Mouse (Mus musculus) liver, embryonic 11.5 days (tissue): ENCODE results near the gene Zfp428. TPM values are rescaled to one million over a fixed set of nuclear protein-coding genes. Genes with fewer than 3 reads are reported as not detected.
A peak's percentile ranks its signal among the peaks of the same experiment; 100 is the strongest.

ENCODE experiments used
- ATAC-seq: fragments of 200-750 bp; cut with Nextera tagmentation; replicated peaks from 2 replicates; pipeline ENCODE4 v1.8.0; 2017; ENCODE audit warnings: moderate number of reproducible peaks, mild to moderate bottlenecking, moderate TSS enrichment, moderate library complexity; ENCODE audit not compliant: low FRiP score
- DNase-seq: peaks from one replicate; pipeline ENCODE4 v3.0.0-alpha.2; 2017; ENCODE audit warnings: low spot score
- H3K27ac ChIP-seq: fragments of 300-500 bp; sonication (generic); 2 replicates; pipeline ENCODE4 v1.5.1; 2014; ENCODE audit warnings: mild to moderate bottlenecking, low read depth, low read length, control low read depth
- H3K27me3 ChIP-seq: fragments of 300-500 bp; sonication (generic); replicated peaks from 2 replicates; pipeline ENCODE4 v1.6.1; 2014; ENCODE audit warnings: low read length, mixed read lengths; ENCODE audit not compliant: control insufficient read depth, insufficient read depth
- H3K36me3 ChIP-seq: fragments of 300-500 bp; sonication (generic); 2 replicates; pipeline ENCODE4 v1.6.1; 2014; ENCODE audit warnings: mild to moderate bottlenecking, low read length, moderate library complexity, mixed read lengths; ENCODE audit not compliant: control insufficient read depth, insufficient read depth
- H3K4me1 ChIP-seq: fragments of 300-500 bp; sonication (generic); replicated peaks from 2 replicates; pipeline ENCODE4 v1.6.1; 2014; ENCODE audit warnings: low read length, mixed read lengths; ENCODE audit not compliant: control insufficient read depth, insufficient read depth
- H3K4me2 ChIP-seq: fragments of 300-500 bp; sonication (generic); 2 replicates; pipeline ENCODE4 v1.6.1; 2014; ENCODE audit warnings: mild to moderate bottlenecking, control low read depth, moderate library complexity
- H3K4me3 ChIP-seq: fragments of 300-500 bp; sonication (generic); 2 replicates; pipeline ENCODE4 v1.5.1; 2014; ENCODE audit warnings: low read depth, low read length, control low read depth
- H3K9ac ChIP-seq: fragments of 300-500 bp; sonication (generic); 2 replicates; pipeline ENCODE4 v1.6.1; 2014; ENCODE audit warnings: low read depth, low read length, control low read depth
- H3K9me3 ChIP-seq: fragments of 300-500 bp; sonication (generic); 2 replicates; pipeline ENCODE4 v1.6.1; 2016; ENCODE audit warnings: low read length, inconsistent platforms, mixed read lengths; ENCODE audit not compliant: control insufficient read depth
- WGBS: fragments of 180-500 bp; shearing (Covaris S2); extraction: QIAGEN DNeasy Blood & Tissue Kit; methylation state at CpG from one replicate; pipeline ENCODE4 v1.1.7; 2014; 5-methylcytosine and 5-hydroxymethylcytosine counted together
- polyA plus RNA-seq: library from polyadenylated mRNA; unstranded; fragments of >200 nt; fragmentation: Nextera tagmentation; extraction: Ambion mirVana; gene quantifications from 2 replicates; pipeline ENCODE4 v1.2.1, GENCODE M21; 2014

Zfp428 gene
- polyA plus RNA-seq, 1 experiment from 2014 or later, result 23.0 TPM

DNA sequence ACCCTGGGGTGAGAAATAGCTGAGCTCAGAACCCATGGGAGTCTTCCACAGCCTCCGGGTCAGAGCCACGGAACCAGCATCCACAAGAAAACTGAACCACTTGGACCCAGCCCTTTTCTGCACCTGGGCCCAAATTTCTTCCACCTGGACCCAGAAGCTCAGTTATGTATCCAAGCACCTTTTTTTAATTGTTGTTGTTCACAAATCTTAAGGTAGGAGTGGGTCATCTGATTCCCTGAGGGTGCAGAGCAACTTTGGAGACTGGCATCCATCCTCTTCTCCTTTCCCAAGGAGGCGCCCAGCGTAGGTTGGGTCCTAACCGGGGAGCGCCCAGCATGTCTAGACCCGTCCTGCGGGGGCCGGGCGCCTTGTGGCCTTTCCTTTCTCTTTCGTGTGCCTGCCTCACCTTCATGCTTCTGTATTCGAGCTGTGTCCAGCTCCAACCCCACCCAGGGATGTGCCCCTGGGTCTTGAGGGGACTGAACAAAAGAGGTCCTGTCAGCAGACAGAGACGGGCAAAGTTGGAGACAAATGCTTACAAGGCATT, 39.3 kb downstream of the Zfp428 start, which contains the start of the genes Pinlyp and Xrcc1:
Gene Pinlyp, minus strand, starts transcription at position 51 of the 547 bp plus-strand sequence.
Gene Xrcc1, plus strand, starts transcription at position 222 of the 547 bp plus-strand sequence.
- no peaks in the 10 kb centered on the region for H3K27me3 ChIP-seq
- peak within 1 kb of the TSS; percentile 67 for H3K9ac ChIP-seq
- ATAC-seq, result peak; percentile 4; the same call in 1 of the 2 replicates
- H3K36me3 ChIP-seq, result peaks cover 11% of the 10 kb centered on the region; the same call in 1 of the 2 replicates
- H3K27ac ChIP-seq, result peak within 1 kb of the TSS; percentile 34; the same call in 1 of the 2 replicates
- 41% methylated on average over 13 of the region's 13 CpGs for WGBS
- H3K4me2 ChIP-seq, result peak within 1 kb of the TSS; percentile 80
- no peaks in the 10 kb centered on the region for H3K9me3 ChIP-seq
- no peak for DNase-seq
- H3K4me1 ChIP-seq, result peaks cover 10% of the 10 kb centered on the region
- H3K4me3 ChIP-seq, result peak within 1 kb of the TSS; percentile 65

DNA sequence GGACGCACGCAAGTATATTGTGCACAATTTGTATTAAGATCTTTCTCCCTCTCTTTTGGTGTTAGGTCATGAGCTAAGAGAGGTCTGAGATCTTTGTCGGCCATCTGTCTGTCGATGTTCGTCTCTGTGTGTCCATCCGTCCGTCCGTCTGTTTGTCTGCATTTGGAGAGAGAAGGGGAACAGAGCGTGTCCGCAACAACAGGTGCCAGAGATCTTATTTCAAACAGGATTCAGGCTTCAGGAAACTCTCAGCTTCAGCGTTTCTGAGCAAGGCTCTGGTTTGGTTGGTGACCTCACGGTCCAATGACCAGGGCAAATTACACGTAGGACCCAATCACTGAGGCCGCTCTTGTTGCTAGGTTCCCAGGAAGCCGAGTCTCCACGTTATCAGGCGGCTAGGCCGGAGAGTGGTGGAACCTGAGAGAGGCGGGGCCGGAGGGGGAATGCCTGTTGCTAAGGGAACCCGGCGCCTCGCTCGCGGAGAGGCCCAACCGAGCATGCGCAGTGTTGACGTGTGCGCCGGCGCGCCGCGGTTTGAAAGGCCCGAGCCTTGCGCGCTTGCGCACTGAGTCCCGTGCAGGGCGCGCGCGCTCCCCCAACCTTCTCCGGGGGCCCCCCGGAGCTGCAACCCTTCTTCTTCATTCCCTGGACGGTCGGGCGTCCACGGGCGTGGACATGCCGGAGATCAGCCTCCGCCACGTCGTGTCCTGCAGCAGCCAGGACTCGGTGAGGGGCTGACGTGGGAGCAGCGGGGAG, 40.0 kb downstream of the Zfp428 start:
- Histone ChIP-seq H3K4me3 (peak overlapping the region; percentile 65), H3K27me3 (no peaks in the 10 kb centered on the region), H3K9me3 (no peaks in the 10 kb centered on the region), H3K9ac (peak overlapping the region; percentile 67), H3K4me1 (peaks cover 10% of the 10 kb centered on the region), H3K36me3 (peaks cover 11% of the 10 kb centered on the region; the same call in 1 of the 2 replicates), H3K27ac (peak overlapping the region; percentile 34; the same call in 1 of the 2 replicates), H3K4me2 (peak overlapping the region; percentile 80)
- WGBS, result 1% methylated on average over 57 of the region's 57 CpGs
- ATAC-seq (peak; percentile 99), DNase-seq (peak; percentile 99)

DNA sequence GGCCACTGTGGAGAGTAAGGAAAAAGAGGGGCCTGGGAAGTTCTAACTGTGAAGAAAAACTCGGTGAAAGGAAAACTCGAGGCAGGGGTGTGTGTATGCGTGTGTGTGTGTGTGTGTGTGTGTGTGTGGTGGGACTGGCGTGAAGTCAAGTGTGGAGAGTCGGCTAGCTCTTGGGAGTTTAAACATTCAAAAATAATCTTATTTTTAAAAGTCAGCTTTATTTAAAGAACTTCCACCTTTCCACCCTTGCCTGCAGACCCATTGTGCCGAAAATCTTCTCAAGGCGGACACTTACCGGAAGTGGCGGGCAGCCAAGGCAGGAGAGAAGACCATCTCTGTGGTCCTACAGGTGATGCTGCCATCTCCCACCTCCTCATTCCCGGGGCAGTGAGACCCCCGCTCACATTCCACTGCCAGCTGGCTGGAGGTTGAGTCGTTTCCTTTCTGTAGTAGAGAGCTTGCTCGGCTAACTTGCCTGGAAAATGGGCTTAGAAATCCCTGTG, 40.8 kb downstream of the Zfp428 start:
- ATAC-seq, result peak; percentile 8
- H3K4me3 ChIP-seq, result peak overlapping the region; percentile 65
- H3K27me3 ChIP-seq, result no peaks in the 10 kb centered on the region
- no peak for DNase-seq
- WGBS, result 31% methylated on average over 13 of the region's 13 CpGs
- H3K9me3 ChIP-seq, result no peaks in the 10 kb centered on the region
- peaks cover 12% of the 10 kb centered on the region; the same call in 1 of the 2 replicates for H3K36me3 ChIP-seq
- H3K27ac ChIP-seq, result no peak overlapping the region
- H3K4me1 ChIP-seq, result peaks cover 10% of the 10 kb centered on the region
- peak overlapping the region; percentile 67 for H3K9ac ChIP-seq
- H3K4me2 ChIP-seq, result peak overlapping the region; percentile 79

DNA sequence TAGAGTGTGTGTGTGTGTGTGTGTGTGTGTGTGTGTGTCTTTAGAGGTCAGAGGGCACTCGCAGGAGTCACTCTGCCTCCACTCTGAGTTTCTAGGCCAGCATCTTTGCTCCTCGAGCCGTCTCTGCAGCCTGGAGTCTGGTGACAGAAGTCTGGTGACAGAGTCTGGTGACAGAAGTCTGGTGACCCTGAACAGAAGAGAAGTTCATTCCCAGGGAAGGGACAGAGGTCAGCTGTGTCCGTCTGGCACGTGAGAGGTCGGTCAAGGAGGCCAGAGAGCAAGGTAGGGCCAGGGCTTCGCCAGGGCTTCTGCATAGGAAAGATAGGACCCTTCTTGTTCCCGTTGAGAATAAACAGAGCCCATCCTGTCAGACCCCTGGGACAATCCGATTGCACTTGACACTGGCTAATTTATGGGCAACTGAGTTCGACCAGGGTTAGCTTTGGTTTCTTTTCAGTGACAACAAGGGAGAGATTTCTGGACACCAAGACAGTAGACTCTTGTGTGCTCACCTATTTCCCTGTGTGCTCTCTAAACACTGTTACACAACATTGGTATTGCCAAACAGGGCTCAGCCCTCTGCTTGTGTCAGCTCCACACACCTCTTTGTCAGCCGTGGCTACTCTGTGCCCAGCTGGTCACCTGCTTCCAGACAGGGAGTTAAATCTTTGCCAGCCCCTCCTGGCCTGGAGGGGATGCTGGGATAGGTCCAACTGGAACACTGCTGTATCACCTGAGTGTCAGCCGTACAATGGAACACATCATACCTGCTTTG, 45.4 kb downstream of the Zfp428 start:
- 80% methylated on average over 12 of the region's 12 CpGs for WGBS
- H3K9ac ChIP-seq, result no peak overlapping the region
- DNase-seq, result no peak
- H3K27ac ChIP-seq, result no peak overlapping the region
- peaks cover 6% of the 10 kb centered on the region for H3K4me1 ChIP-seq
- no peaks in the 10 kb centered on the region for H3K9me3 ChIP-seq
- no peak overlapping the region for H3K4me3 ChIP-seq
- no peaks in the 10 kb centered on the region for H3K27me3 ChIP-seq
- H3K4me2 ChIP-seq, result no peak overlapping the region
- peaks cover 18% of the 10 kb centered on the region; the same call in 1 of the 2 replicates for H3K36me3 ChIP-seq
- no peak for ATAC-seq

DNA sequence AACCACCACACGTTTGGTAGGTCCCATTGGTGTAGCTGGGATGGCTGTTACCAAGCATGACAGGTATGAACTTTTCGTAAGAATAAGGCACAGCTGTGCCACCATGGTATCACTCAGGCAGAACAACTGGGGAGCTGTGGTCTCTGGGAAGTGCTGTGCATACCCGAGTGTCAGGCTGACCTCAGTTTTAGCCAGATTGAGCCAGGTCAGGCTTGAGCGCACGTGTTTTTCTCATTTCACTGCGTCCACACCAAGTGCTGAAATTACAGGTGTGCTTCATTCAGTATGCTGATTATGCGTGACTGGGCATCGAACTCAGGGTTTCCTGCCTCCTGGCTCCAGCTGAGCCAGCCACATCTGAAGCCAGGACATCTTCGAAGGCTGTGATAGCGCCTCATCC, 49.0 kb downstream of the Zfp428 start:
- WGBS, result 91% methylated on average over 10 of the region's 10 CpGs
- peaks cover 17% of the 10 kb centered on the region; the same call in 1 of the 2 replicates for H3K36me3 ChIP-seq

DNA sequence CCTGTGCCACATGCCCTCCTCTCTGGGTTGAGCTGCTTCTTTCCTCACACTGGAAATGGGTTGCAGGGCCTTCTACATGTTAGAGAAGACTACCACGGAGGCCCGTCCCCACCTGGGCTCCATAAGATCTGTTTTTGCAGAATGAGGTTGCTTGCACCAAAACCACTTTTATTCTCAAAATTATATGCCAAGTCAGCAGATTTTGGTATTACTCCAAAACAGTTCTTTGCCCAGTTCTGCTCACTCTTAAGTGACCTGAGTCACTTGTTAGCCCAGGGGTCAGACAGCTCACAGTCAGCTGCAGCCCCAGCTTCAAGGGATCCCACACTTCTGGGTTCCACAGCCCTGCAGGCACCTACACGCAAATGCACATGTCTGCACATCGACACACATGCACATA, 54.6 kb downstream of the Zfp428 start:
- ATAC-seq (no peak), DNase-seq (no peak)
- H3K4me3 ChIP-seq, result no peak overlapping the region
- no peak overlapping the region for H3K27ac ChIP-seq
- no peak overlapping the region for H3K4me2 ChIP-seq
- no peaks in the 10 kb centered on the region for H3K4me1 ChIP-seq
- H3K36me3 ChIP-seq, result peaks cover 14% of the 10 kb centered on the region; the same call in 1 of the 2 replicates
- H3K9ac ChIP-seq, result no peak overlapping the region
- no peaks in the 10 kb centered on the region for H3K27me3 ChIP-seq
- WGBS, result 90% methylated on average over 4 of the region's 4 CpGs
- H3K9me3 ChIP-seq, result no peaks in the 10 kb centered on the region

More for the DNA sequence above, 49.0 kb downstream of the Zfp428 start:
- no peak for ATAC-seq
- no peak overlapping the region for H3K4me2 ChIP-seq
- no peak overlapping the region for H3K27ac ChIP-seq
- no peaks in the 10 kb centered on the region for H3K27me3 ChIP-seq
- no peaks in the 10 kb centered on the region for H3K4me1 ChIP-seq
- H3K9me3 ChIP-seq, result no peaks in the 10 kb centered on the region
- DNase-seq, result no peak
- H3K9ac ChIP-seq, result no peak overlapping the region
- H3K4me3 ChIP-seq, result no peak overlapping the region

DNA sequence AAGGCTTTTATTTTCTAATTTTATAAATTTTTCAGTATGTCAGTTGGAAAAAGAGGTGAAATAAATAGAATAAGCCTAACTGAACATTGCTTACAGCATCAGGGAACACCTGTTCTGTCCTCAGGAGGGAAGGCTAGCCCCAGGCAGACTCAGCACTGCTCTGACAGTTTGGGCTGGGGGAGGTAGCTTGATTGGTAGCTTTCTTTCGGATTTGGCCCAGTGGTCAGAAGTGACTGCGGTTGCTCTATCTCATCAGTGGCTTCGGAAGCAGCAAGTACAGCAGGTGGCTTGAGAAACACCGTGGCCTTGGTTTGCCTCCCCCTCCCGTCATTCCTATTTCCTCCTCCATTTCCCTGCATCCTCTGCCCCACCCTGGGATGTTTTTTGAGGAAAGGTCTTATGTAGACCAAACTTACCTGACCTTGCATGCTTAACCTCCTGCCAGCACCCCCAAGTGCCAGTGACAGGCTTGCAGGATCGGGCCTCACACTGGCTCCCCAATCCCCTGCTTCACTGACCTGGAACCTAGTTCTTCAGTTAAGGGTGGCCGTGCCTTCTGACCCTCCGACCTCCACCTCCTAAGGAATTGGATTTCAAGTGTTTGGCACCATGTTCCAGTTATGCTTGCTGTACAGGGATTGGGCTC, 56.5 kb downstream of the Zfp428 start:
- Histone ChIP-seq H3K9me3 (no peaks in the 10 kb centered on the region), H3K4me2 (no peak overlapping the region), H3K9ac (no peak overlapping the region), H3K4me3 (no peak overlapping the region), H3K4me1 (no peaks in the 10 kb centered on the region), H3K27ac (no peak overlapping the region), H3K36me3 (peaks cover 23% of the 10 kb centered on the region; the same call in 1 of the 2 replicates), H3K27me3 (no peaks in the 10 kb centered on the region)
- no peak for ATAC-seq
- no peak for DNase-seq
- WGBS, result 86% methylated on average over 8 of the region's 8 CpGs

DNA sequence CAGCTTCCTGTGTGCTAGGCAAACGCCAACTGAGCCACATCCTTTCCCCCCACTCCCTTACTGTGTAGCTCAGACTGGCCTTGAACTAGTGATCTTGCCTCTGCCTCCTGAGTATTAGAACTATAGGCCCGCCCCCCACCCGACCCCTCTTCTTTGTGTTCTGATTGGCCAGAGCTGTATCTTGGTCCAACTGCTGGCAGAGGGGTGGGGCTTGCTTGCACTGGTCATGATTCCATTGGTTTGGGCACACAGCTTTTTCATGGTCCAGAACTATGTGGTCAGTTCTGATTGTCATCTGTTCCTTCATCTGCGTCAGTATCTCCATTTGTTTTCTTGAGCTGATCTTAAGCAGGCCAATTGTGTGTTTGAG, 57.0 kb downstream of the Zfp428 start:
- ATAC-seq (peak; percentile 44; the same call in 1 of the 2 replicates), DNase-seq (no peak)
- Histone ChIP-seq H3K27ac (no peak overlapping the region), H3K4me3 (no peak overlapping the region), H3K9me3 (no peaks in the 10 kb centered on the region), H3K27me3 (no peaks in the 10 kb centered on the region), H3K36me3 (peaks cover 23% of the 10 kb centered on the region; the same call in 1 of the 2 replicates), H3K4me1 (no peaks in the 10 kb centered on the region), H3K4me2 (no peak overlapping the region), H3K9ac (no peak overlapping the region)
- 81% methylated on average over 4 of the region's 4 CpGs for WGBS
